Mouse (Mus musculus) 3T3-L1 (cell line): ENCODE data around the gene Wt1.

ENCODE experiments used
- DNase-seq: peaks from one replicate; pipeline ENCODE4 v3.0.0-alpha.2; 2015; ENCODE audit warnings: low read depth, low spot score

The Wt1 gene

GRCm38 (mm10) chr2:105185768-105186529, 59.6 kb downstream of the Wt1 start:
- no peak for DNase-seq

- no peak for DNase-seq
Measured at GRCm38 (mm10) chr2:105186591-105186990, 60.3 kb downstream of the Wt1 start.

GRCm38 (mm10) chr2:105188182-105188581, 61.9 kb downstream of the Wt1 start:
- peak; percentile 70 for DNase-seq

- DNase-seq, result peak; percentile 59
Measured at GRCm38 (mm10) chr2:105189352-105189751, 63.0 kb downstream of the Wt1 start.

- DNase-seq, result no peak
Measured at GRCm38 (mm10) chr2:105200152-105200551, 73.8 kb downstream of the Wt1 start.

- peak; percentile 66 for DNase-seq
Measured at GRCm38 (mm10) chr2:105206563-105207174, 80.3 kb downstream of the Wt1 start.

GRCm38 (mm10) chr2:105212839-105213238, 86.5 kb downstream of the Wt1 start:
- DNase-seq, result no peak

GRCm38 (mm10) chr2:105215914-105216313, 89.6 kb downstream of the Wt1 start:
- DNase-seq, result no peak

- DNase-seq, result no peak
Measured at GRCm38 (mm10) chr2:105219229-105219628, 92.9 kb downstream of the Wt1 start.

- no peak for DNase-seq
Measured at GRCm38 (mm10) chr2:105219664-105220063, 93.3 kb downstream of the Wt1 start.

GRCm38 (mm10) chr2:105220738-105221303, 94.5 kb downstream of the Wt1 start:
- peak; percentile 80 for DNase-seq
